Mouse (Mus musculus): ENCODE data around the gene Myom1.

DNA sequence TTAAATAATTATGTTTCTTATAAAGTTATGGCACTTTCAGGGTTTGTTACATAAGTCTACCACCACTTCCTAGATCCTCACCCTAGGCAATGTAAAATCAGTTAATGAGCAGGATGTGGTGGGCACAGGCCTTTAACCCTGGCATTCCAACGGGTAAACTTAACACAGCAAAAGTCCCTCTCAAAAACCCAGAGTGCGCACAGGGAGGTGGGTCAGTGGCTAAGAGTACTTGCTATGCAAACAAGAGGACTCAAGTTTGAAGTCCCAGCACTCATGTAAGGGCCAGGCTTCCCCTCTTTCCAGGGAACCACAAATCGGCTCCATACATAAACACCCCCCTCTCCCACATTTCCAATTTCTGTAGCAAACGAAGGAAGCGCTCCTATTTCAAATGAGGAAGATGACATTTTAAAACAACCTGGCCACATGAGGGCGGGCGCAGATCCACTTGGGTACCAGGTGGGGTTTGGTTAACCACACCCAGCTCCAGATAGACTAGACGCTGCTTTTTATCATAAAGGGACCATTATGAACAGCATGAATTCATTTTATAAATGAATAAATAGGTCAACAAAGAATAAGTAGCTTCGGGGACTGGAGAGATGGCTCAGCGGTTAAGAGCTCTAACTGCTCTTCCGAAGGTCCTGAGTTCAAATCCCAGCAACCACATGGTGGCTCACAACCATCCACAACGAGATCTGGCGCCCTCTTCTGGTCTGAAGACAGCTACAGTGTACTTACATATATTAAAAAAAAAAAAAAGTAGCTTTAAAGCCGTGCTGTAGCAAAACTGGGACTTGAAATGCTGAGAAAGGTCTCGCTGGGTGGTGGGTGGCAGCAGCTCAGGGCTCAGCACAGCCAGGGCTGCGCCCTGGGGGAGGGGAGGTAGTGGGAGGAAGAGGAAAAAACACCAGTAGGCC is 10.5 kb upstream of the Myom1 start:
- no peak for TF ChIP-seq CTCF (IDR thresholded peaks at IDR 0.05; ENCODE audit: extremely low read depth, insufficient read depth, insufficient read length, insufficient replicate concordance)
- no peak for TF ChIP-seq POLR2A (IDR thresholded peaks at IDR 0.05; ENCODE audit: low read depth, low read length)

Data from spleen, adult 2 months (tissue).